Mouse (Mus musculus): ENCODE data around the gene Itgax. TPM values are rescaled to one million over a fixed set of nuclear protein-coding genes. Genes with fewer than 3 reads are reported as not detected.
"Not testable (repeated sequence)": the region's sequence is repeated elsewhere in the genome, so short reads cannot be mapped to it uniquely, and the experiment has no call there.

Itgax gene
- polyA plus RNA-seq, 1 experiment from 2014 or later, result 0.32 TPM

DNA sequence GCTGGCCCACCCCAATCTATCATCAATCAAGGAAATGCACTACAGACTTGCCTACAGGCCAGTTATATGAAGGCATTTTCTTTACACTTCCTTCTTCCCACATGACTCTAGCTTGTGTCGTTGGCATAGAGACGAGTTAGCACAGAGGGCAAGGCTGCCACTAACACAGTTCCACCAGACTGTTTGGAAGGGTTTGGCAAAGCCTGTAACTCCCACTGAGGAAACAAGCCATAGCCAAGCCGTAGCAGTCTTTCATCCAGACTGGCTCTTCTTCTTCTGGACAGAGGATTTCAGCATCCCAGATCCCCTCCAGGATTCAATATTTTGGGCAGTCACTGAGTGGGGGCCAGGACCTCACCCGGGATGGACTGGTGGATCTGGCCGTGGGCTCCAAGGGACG, 10.3 kb downstream of the Itgax start:
- no peak for ATAC-seq (ENCODE audit: low FRiP score, low TSS enrichment)
- whole genome bisulfite sequencing, result 90% methylated on average over 6 of the region's 6 CpGs
- H3K36me3 ChIP-seq (ENCODE audit: control insufficient read depth, insufficient read depth, low read length), result no peaks in the 10 kb centered on the region

DNA sequence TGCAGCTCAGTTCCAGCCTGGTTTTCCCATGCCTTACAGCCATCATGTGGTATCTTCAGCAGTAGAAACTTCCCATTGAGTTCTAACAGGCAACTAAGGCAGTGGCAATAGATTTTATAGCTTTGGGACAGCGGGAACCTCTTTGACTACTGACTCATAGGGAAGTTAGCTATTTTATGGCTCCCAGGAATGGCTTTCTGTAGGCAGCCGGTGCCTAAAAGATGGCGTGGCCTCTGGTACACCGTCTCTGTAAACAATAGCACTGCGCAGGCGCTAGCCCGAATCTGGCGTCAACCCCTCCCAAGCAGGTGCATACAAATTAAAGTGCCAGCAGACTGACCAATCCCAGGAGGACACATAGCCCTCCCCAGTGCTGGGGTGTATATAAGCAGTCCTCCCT, 21.6 kb downstream of the Itgax start:
- ATAC-seq (ENCODE audit: low FRiP score, low TSS enrichment) (no peak), DNase-seq (no peak)
- Histone ChIP-seq H3K27ac (replicated peaks; ENCODE audit: low read depth, low read length) (no peak overlapping the region), H3K4me3 (replicated peaks; ENCODE audit: low read depth, low read length) (no peak overlapping the region), H3K4me1 (ENCODE audit: control insufficient read depth, insufficient read depth, low read length) (no peaks in the 10 kb centered on the region), H3K27me3 (ENCODE audit: control insufficient read depth, insufficient read depth, low read length) (no peaks in the 10 kb centered on the region), H3K9me3 (ENCODE audit: control insufficient read depth, low read length) (no peaks in the 10 kb centered on the region), H3K4me2 (ENCODE audit: low read length) (no peak overlapping the region), H3K9ac (replicated peaks; ENCODE audit: low read length) (no peak overlapping the region), H3K36me3 (ENCODE audit: control insufficient read depth, insufficient read depth, low read length) (no peaks in the 10 kb centered on the region)
- WGBS, result 92% methylated on average over 8 of the region's 8 CpGs

More for the DNA sequence above, 10.3 kb downstream of the Itgax start:
- H3K27ac ChIP-seq (replicated peaks; ENCODE audit: low read depth, low read length), result no peak overlapping the region
- H3K27me3 ChIP-seq (ENCODE audit: control insufficient read depth, insufficient read depth, low read length), result no peaks in the 10 kb centered on the region
- no peaks in the 10 kb centered on the region for H3K9me3 ChIP-seq (ENCODE audit: control insufficient read depth, low read length)
- H3K4me2 ChIP-seq (ENCODE audit: low read length), result no peak overlapping the region
- H3K4me3 ChIP-seq (replicated peaks; ENCODE audit: low read depth, low read length), result no peak overlapping the region
- no peak for DNase-seq
- H3K9ac ChIP-seq (replicated peaks; ENCODE audit: low read length), result no peak overlapping the region
- H3K4me1 ChIP-seq (ENCODE audit: control insufficient read depth, insufficient read depth, low read length), result no peaks in the 10 kb centered on the region

DNA sequence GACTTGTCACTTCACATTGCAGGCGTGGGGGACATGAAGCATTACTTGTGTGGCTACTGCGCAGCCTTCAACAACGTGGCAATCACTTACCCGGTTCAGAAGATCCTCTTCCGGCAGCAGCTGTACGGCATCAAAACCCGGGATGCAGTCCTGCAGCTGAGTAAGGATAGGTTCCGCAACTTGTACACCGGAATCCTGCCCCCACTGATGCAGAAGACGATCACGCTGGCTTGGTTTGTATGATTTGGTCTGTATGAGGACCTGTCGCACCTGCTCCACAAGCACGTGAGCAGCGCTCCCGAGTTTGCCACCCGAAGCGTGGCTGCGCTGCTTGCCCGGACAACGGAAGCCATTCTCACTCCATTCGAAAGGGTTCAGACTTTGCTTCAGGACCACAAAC, 24.7 kb downstream of the Itgax start, which contains the start of gene Itgad:
Gene Itgad (plus strand): TSS at position 301 of the 400 bp plus-strand sequence.
- DNase-seq, result no peak
- Histone ChIP-seq H3K9me3 (ENCODE audit: control insufficient read depth, low read length) (no peaks in the 10 kb centered on the region), H3K9ac (replicated peaks; ENCODE audit: low read length) (no peak within 1 kb of the TSS), H3K27me3 (ENCODE audit: control insufficient read depth, insufficient read depth, low read length) (no peaks in the 10 kb centered on the region), H3K27ac (replicated peaks; ENCODE audit: low read depth, low read length) (no peak within 1 kb of the TSS), H3K4me2 (ENCODE audit: low read length) (no peak within 1 kb of the TSS), H3K4me1 (ENCODE audit: control insufficient read depth, insufficient read depth, low read length) (no peaks in the 10 kb centered on the region), H3K36me3 (ENCODE audit: control insufficient read depth, insufficient read depth, low read length) (no peaks in the 10 kb centered on the region), H3K4me3 (replicated peaks; ENCODE audit: low read depth, low read length) (no peak within 1 kb of the TSS)
- no peak for ATAC-seq (ENCODE audit: low FRiP score, low TSS enrichment)
- WGBS, result 95% methylated on average over 21 of the region's 21 CpGs

DNA sequence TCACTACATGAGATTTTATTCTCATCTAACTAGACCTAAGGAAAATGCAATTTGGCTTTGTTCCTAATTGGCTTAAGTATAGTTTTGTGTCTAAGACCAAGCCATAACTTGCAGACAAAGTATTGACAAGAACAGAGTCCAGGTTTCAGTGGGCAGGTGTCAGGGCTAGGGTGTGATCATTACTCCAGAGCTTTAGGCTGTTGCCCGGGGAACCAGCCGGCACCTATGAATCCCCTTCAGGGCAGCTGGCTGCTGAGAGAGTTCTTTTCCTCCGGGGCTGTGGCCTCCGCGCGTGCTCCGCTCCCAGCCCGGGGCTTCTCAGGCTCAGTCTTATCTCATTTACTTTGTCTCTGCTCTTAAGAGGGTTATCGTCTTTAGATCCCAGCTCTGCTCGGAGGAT, 25.6 kb downstream of the Itgax start:
- ATAC-seq (ENCODE audit: low FRiP score, low TSS enrichment), result no peak
- Histone ChIP-seq H3K4me2 (ENCODE audit: low read length) (no peak overlapping the region), H3K27ac (replicated peaks; ENCODE audit: low read depth, low read length) (no peak overlapping the region), H3K4me3 (replicated peaks; ENCODE audit: low read depth, low read length) (no peak overlapping the region), H3K4me1 (ENCODE audit: control insufficient read depth, insufficient read depth, low read length) (no peaks in the 10 kb centered on the region), H3K9me3 (ENCODE audit: control insufficient read depth, low read length) (no peaks in the 10 kb centered on the region), H3K27me3 (ENCODE audit: control insufficient read depth, insufficient read depth, low read length) (no peaks in the 10 kb centered on the region), H3K9ac (replicated peaks; ENCODE audit: low read length) (no peak overlapping the region), H3K36me3 (ENCODE audit: control insufficient read depth, insufficient read depth, low read length) (no peaks in the 10 kb centered on the region)
- WGBS, result 43% methylated on average over 10 of the region's 10 CpGs
- no peak for DNase-seq

DNA sequence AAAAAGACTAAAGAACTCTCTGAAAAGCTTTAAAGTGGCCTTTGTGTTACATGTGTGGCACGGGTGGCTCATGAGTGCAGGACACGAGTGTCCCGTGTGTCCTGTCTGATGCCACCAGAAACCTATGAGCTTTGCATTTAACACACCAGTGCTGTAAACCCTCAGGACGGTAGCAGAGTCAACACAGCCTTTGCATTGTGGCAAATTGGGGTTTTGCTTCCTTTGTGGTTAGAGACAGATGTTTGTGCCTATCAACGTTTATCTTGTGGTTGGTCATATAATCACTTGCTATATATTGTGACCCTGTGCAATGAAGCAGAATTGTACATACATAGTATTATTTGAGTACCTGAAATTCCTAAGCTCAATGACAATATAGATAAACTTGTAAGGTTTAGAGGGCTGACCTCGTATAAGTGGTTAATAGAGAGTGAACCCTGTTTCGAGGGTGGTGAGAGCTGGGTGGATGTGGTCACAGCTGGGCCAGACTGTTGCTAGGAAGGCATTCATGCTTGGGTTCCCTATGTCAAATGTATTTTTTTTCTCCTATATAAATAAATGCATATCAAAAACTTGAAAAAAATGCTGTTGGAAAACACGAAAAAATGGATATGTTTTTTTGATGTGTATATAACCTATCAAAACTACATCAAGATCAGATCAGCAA, 29.5 kb downstream of the Itgax start:
- WGBS, result 83% methylated on average over 8 of the region's 8 CpGs
- not testable (repeated sequence) for H3K4me1 ChIP-seq (ENCODE audit: control insufficient read depth, insufficient read depth, low read length); H3K27ac ChIP-seq (replicated peaks; ENCODE audit: low read depth, low read length); H3K9ac ChIP-seq (replicated peaks; ENCODE audit: low read length); H3K4me2 ChIP-seq (ENCODE audit: low read length); DNase-seq; H3K4me3 ChIP-seq (replicated peaks; ENCODE audit: low read depth, low read length); H3K9me3 ChIP-seq (ENCODE audit: control insufficient read depth, low read length); ATAC-seq (ENCODE audit: low FRiP score, low TSS enrichment); H3K27me3 ChIP-seq (ENCODE audit: control insufficient read depth, insufficient read depth, low read length); H3K36me3 ChIP-seq (ENCODE audit: control insufficient read depth, insufficient read depth, low read length)

DNA sequence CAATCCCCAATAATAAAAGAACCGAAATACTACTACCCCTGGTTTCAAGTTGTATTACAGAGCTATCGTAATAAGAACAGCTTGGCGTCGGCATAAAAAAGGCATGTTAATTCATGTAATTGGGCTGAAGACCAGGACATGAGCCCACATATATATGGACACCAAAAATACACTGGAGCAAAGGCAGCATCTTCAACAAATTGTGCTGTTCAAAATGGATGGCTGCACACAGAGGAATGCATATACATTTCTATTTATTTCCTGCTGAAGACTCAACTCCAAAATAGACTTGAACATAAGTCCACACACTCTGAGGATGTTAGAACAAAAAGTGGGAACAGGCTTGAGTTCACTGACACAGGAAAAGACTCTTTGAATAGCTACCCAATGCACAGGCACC, 34.7 kb downstream of the Itgax start:
- Histone ChIP-seq H3K27ac (replicated peaks; ENCODE audit: low read depth, low read length) (no peak overlapping the region), H3K9ac (replicated peaks; ENCODE audit: low read length) (no peak overlapping the region), H3K36me3 (ENCODE audit: control insufficient read depth, insufficient read depth, low read length) (no peaks in the 10 kb centered on the region), H3K27me3 (ENCODE audit: control insufficient read depth, insufficient read depth, low read length) (no peaks in the 10 kb centered on the region), H3K4me2 (ENCODE audit: low read length) (no peak overlapping the region), H3K4me3 (replicated peaks; ENCODE audit: low read depth, low read length) (no peak overlapping the region), H3K4me1 (ENCODE audit: control insufficient read depth, insufficient read depth, low read length) (no peaks in the 10 kb centered on the region), H3K9me3 (ENCODE audit: control insufficient read depth, low read length) (no peaks in the 10 kb centered on the region)
- 93% methylated on average over 4 of the region's 4 CpGs for WGBS
- DNase-seq (no peak), ATAC-seq (ENCODE audit: low FRiP score, low TSS enrichment) (no peak)

DNA sequence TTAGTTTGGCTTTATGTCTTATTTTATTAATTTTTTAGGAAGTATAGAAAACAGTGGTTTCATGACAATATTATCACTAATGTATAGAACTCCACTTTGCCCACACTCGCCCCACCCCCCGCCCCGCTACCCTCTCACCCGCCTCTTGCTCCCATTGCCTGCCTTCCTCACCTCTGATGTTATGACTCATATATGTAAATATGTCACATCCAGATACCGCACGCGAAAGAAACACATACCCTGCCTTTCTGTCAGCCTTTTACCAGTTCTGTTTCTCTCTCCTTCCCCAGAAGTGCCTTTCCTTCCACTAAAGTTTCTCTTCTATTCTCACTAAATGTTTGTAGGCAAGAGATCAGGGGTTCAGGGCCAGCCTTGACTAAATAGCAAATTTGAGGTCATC, 37.0 kb downstream of the Itgax start:
- no peak for DNase-seq
- Histone ChIP-seq H3K27ac (replicated peaks; ENCODE audit: low read depth, low read length) (no peak overlapping the region), H3K27me3 (ENCODE audit: control insufficient read depth, insufficient read depth, low read length) (no peaks in the 10 kb centered on the region), H3K4me1 (ENCODE audit: control insufficient read depth, insufficient read depth, low read length) (no peaks in the 10 kb centered on the region), H3K9ac (replicated peaks; ENCODE audit: low read length) (no peak overlapping the region), H3K4me2 (ENCODE audit: low read length) (no peak overlapping the region), H3K4me3 (replicated peaks; ENCODE audit: low read depth, low read length) (no peak overlapping the region), H3K9me3 (ENCODE audit: control insufficient read depth, low read length) (no peaks in the 10 kb centered on the region), H3K36me3 (ENCODE audit: control insufficient read depth, insufficient read depth, low read length) (no peaks in the 10 kb centered on the region)
- WGBS, result 89% methylated on average over 7 of the region's 7 CpGs
- no peak for ATAC-seq (ENCODE audit: low FRiP score, low TSS enrichment)

DNA sequence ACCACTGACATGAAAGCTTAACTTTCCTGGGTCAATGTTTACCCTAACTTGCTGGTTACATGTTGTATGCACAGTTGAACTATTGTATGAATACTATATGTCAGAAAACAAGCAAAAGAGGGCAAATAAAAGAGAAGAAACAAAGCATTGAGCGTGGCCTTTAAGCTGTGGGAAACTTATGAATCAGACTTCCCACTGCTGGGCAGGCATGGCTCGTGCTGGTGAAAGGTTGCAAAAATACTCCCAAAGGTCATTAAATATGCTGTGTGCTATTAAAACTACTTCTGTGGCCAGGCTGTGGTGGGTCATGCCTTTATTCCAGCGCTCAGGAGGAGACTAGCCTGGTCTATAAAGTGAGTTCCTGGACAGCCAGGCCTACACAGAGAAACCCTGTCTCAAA, 40.6 kb downstream of the Itgax start:
- no peak overlapping the region for H3K4me2 ChIP-seq (ENCODE audit: low read length)
- ATAC-seq (ENCODE audit: low FRiP score, low TSS enrichment), result no peak
- no peak overlapping the region for H3K27ac ChIP-seq (replicated peaks; ENCODE audit: low read depth, low read length)

DNA sequence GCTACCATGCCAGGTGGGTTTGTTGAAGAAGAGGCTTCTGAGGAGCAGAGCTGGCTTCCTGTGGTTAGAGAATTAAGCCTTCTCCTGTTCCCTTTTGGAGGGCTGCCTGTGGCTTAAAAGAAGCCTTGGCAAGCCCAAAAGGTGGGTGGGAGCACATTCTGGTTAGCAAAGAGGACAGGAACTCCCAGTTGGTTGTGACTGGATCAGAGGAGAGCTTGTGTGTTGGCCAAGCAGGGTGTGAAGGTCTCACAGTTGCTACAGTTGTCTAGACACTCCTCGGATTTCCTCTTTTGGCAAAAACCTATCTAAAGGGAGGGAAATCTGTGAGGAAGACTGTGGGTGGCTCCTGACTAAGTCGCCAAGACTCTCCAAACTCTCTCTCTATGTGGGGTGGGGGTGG, 49.0 kb downstream of the Itgax start:
- Histone ChIP-seq H3K9me3 (ENCODE audit: control insufficient read depth, low read length) (no peaks in the 10 kb centered on the region), H3K4me1 (ENCODE audit: control insufficient read depth, insufficient read depth, low read length) (no peaks in the 10 kb centered on the region), H3K4me2 (ENCODE audit: low read length) (no peak overlapping the region), H3K27ac (replicated peaks; ENCODE audit: low read depth, low read length) (no peak overlapping the region), H3K27me3 (ENCODE audit: control insufficient read depth, insufficient read depth, low read length) (no peaks in the 10 kb centered on the region), H3K36me3 (ENCODE audit: control insufficient read depth, insufficient read depth, low read length) (no peaks in the 10 kb centered on the region), H3K9ac (replicated peaks; ENCODE audit: low read length) (no peak overlapping the region), H3K4me3 (replicated peaks; ENCODE audit: low read depth, low read length) (no peak overlapping the region)
- 84% methylated on average over 2 of the region's 2 CpGs for WGBS
- no peak for ATAC-seq (ENCODE audit: low FRiP score, low TSS enrichment)
- no peak for DNase-seq

More for the DNA sequence above, 40.6 kb downstream of the Itgax start:
- no peak for DNase-seq
- H3K9me3 ChIP-seq (ENCODE audit: control insufficient read depth, low read length), result no peaks in the 10 kb centered on the region
- H3K4me1 ChIP-seq (ENCODE audit: control insufficient read depth, insufficient read depth, low read length), result no peaks in the 10 kb centered on the region
- H3K27me3 ChIP-seq (ENCODE audit: control insufficient read depth, insufficient read depth, low read length), result no peaks in the 10 kb centered on the region
- WGBS, result 78% methylated on average over 3 of the region's 3 CpGs
- H3K4me3 ChIP-seq (replicated peaks; ENCODE audit: low read depth, low read length), result no peak overlapping the region
- no peaks in the 10 kb centered on the region for H3K36me3 ChIP-seq (ENCODE audit: control insufficient read depth, insufficient read depth, low read length)
- no peak overlapping the region for H3K9ac ChIP-seq (replicated peaks; ENCODE audit: low read length)
